Mouse (Mus musculus) c-Kit-negative CD71-positive TER-119-positive erythroid progenitor cells, embryonic 14.5 days (primary cell): ENCODE results near the gene Ms4a4c.
"Not testable (repeated sequence)": the region's sequence is repeated elsewhere in the genome, so short reads cannot be mapped to it uniquely, and the experiment has no call there.

ENCODE experiments used
- DNase-seq: peaks from one replicate; pipeline ENCODE4 v3.0.0-alpha.2; 2013; ENCODE audit warnings: low read depth, low spot score

Gene Ms4a4c

GRCm38 (mm10) chr19:11459041-11459440 lies 54.5 kb downstream of the Ms4a4c start:
- not testable (repeated sequence) for DNase-seq

GRCm38 (mm10) chr19:11464795-11465194 lies 60.2 kb downstream of the Ms4a4c start:
- not testable (repeated sequence) for DNase-seq

- no peak for DNase-seq
These were observed 61.9 kb downstream of the Ms4a4c start for GRCm38 (mm10) chr19:11466471-11466870.

- not testable (repeated sequence) for DNase-seq
These were observed 63.8 kb downstream of the Ms4a4c start for GRCm38 (mm10) chr19:11468361-11468760.

- not testable (repeated sequence) for DNase-seq
These were observed 64.6 kb downstream of the Ms4a4c start, which contains the start of gene Ms4a6c for GRCm38 (mm10) chr19:11469215-11469614. Ms4a6c (plus strand) TSS chr19:11469366.
